Comparison of ENCODE assay signal across 9 mouse cellular contexts in the genomic region with DNA sequence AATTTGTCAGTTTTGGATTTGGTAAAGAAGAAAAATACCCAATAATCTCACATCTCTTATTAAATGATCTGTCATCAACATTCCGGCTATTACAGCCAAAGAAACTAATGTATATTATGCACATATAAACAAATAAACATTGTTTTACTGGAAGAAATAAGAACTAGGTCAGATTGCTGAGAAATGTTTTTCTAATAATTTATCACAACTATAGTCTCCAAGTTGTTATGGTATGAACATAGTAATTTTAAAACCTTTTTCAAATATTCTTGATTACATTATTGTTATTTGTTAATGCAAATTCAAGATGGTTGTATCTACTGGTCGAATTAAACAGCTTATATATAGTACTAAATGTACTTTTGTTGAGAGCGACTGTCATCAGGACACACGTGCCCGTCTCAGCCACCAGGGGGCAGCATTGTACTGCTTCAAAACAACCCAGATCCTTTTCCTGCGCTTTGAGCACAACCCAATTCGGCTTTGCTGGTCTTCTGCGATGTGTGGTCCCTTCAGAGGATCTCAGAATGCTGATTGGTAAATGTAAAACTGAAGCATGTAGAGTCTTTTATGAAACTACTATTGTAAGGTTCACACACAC. TPM values are rescaled to one million over a fixed set of nuclear protein-coding genes. Genes with fewer than 3 reads are reported as not detected.
DNase-seq lines count a peak whose midpoint lies in the region; ATAC-seq and TF ChIP-seq lines count a peak whose summit lies in the region.
"Had no signal": no experiment of that assay in that cellular context is flagged by ENCODE, and none has a peak within 500 bp of the region (broad histone marks: within the 10 kb centered on the region; RNA-seq: fewer than 3 reads in every experiment).

No protein-coding gene starts in this region.

- DNase-seq in hindbrain, embryonic 11.5 days (ENCODE audit: low spot score): peak; percentile 88
- peak; percentile 67 for DNase-seq in layer of hippocampus, adult 9-10 months (ENCODE audit: low spot score)
- peak; percentile 79 for DNase-seq in lung, postnatal 14 days
- DNase-seq in retina, adult 2 months (ENCODE audit: low read depth, low spot score): peak; percentile 79
- DNase-seq in thymus, postnatal 36 days: peak; percentile 43 to 61

- no peaks in the 10 kb centered on the region for H3K36me3 ChIP-seq in ES-Bruce4 (ENCODE audit: control insufficient read depth, insufficient read depth, low read length, poor library complexity, severe bottlenecking)
- H3K36me3 ChIP-seq in hindbrain, embryonic 11.5 days (ENCODE audit: control insufficient read depth, insufficient read depth, low read length): no peaks in the 10 kb centered on the region
- H3K36me3 ChIP-seq: limb, embryonic 15.5 days had no signal

- TF ChIP-seq EP300 in ES-Bruce4 (IDR thresholded peaks at IDR 0.05; ENCODE audit: insufficient read depth, low read depth, low read length): no peak

- H3K4me1 ChIP-seq in ES-Bruce4 (ENCODE audit: control insufficient read depth, insufficient read depth, low read length): no peaks in the 10 kb centered on the region
- no peaks in the 10 kb centered on the region for H3K4me1 ChIP-seq in bone marrow macrophage, adult 2 months (ENCODE audit: control insufficient read depth, insufficient read depth, low read length)
- H3K4me1 ChIP-seq in hindbrain, embryonic 11.5 days (replicated peaks; ENCODE audit: control insufficient read depth, insufficient read depth, low read length): no peaks in the 10 kb centered on the region
- H3K4me1 ChIP-seq: limb, embryonic 15.5 days had no signal

- H3K4me2 ChIP-seq in hindbrain, embryonic 11.5 days (replicated peaks; ENCODE audit: low read depth, low read length): no peak overlapping the region
- H3K4me2 ChIP-seq: limb, embryonic 15.5 days had no signal

- no peak overlapping the region for H3K27ac ChIP-seq in ES-Bruce4 (ENCODE audit: insufficient read depth, low read length)
- H3K27ac ChIP-seq in bone marrow macrophage, adult 2 months (ENCODE audit: insufficient read depth, low read depth, low read length): no peak overlapping the region
- H3K27ac ChIP-seq in hindbrain, embryonic 11.5 days (ENCODE audit: low read depth, low read length): no peak overlapping the region
- H3K27ac ChIP-seq: limb, embryonic 15.5 days had no signal

- no peak for TF ChIP-seq POLR2A in ES-Bruce4 (IDR thresholded peaks at IDR 0.05; ENCODE audit: insufficient read depth, low read length)
- no peak for TF ChIP-seq POLR2A in bone marrow macrophage, adult 2 months (IDR thresholded peaks at IDR 0.05; ENCODE audit: borderline replicate concordance, low read depth, low read length)

- no peak overlapping the region for H3K4me3 ChIP-seq in ES-Bruce4 (ENCODE audit: low read depth, low read length)
- H3K4me3 ChIP-seq in bone marrow macrophage, adult 2 months (ENCODE audit: insufficient read depth, low read length): no peak overlapping the region
- no peak overlapping the region for H3K4me3 ChIP-seq in hindbrain, embryonic 11.5 days (ENCODE audit: low read depth, low read length)
- H3K4me3 ChIP-seq: limb, embryonic 15.5 days had no signal

- ATAC-seq in erythroblast, adult 5-6 weeks (replicated peaks; ENCODE audit: low FRiP score, poor library complexity, severe bottlenecking): peak; percentile 79
- peak; percentile 83 for ATAC-seq in hindbrain, embryonic 11.5 days (ENCODE audit: low FRiP score)

- WGBS in hindbrain, embryonic 11.5 days: 14% methylated on average over 8 of the region's 8 CpGs

- no peaks in the 10 kb centered on the region for H3K27me3 ChIP-seq in ES-Bruce4 (ENCODE audit: control insufficient read depth, insufficient read depth, low read length, poor library complexity, severe bottlenecking)
- no peaks in the 10 kb centered on the region for H3K27me3 ChIP-seq in hindbrain, embryonic 11.5 days (ENCODE audit: control insufficient read depth, insufficient read depth, low read length)
- H3K27me3 ChIP-seq: limb, embryonic 15.5 days had no signal

- no peak overlapping the region for H3K9ac ChIP-seq in ES-Bruce4 (ENCODE audit: low read depth, poor library complexity, severe bottlenecking)
- no peak overlapping the region for H3K9ac ChIP-seq in hindbrain, embryonic 11.5 days (ENCODE audit: low read depth, low read length)
- H3K9ac ChIP-seq: limb, embryonic 15.5 days had no signal

- TF ChIP-seq CTCF in ES-Bruce4 (IDR thresholded peaks at IDR 0.05; ENCODE audit: low read depth, low read length): peak; percentile 88
- peak; percentile 91 for TF ChIP-seq CTCF in bone marrow macrophage, adult 2 months (IDR thresholded peaks at IDR 0.05; ENCODE audit: low read depth, low read length)

- H3K9me3 ChIP-seq in ES-Bruce4 (replicated peaks; ENCODE audit: control insufficient read depth, insufficient read depth, low read length, poor library complexity, severe bottlenecking): no peaks in the 10 kb centered on the region
- no peaks in the 10 kb centered on the region for H3K9me3 ChIP-seq in hindbrain, embryonic 11.5 days (ENCODE audit: control insufficient read depth, low read length)
- H3K9me3 ChIP-seq: limb, embryonic 15.5 days had no signal

RNA-seq across cellular contexts. Expression of a gene that starts 45.3 kb away (rescaled TPM):
- 76.7 and 79.3 TPM in 2 replicates for polyA plus RNA-seq in ES-Bruce4 (2011; ENCODE audit: insufficient read depth, insufficient read length, low read depth, missing spikeins)
- 527 and 594 TPM in 2 replicates for polyA plus RNA-seq in bone marrow macrophage, adult 2 months (2012; ENCODE audit: insufficient read depth, insufficient read length, missing spikeins)
- total RNA-seq in erythroblast, adult 5-6 weeks (2015; ENCODE audit: low replicate concordance): 617 and 762 TPM in 2 replicates
- total RNA-seq in erythroblast, adult 5-6 weeks (2017; ENCODE audit: low replicate concordance): 402 and 528 TPM in 2 replicates
- polyA plus RNA-seq in hindbrain, embryonic 11.5 days (2014; fragmentation: Nextera tagmentation; extraction: Ambion mirVana): 4.5 and 7.8 TPM in 2 replicates
